Mouse (Mus musculus): Measurements from ENCODE around the gene Itpk1. TPM values are rescaled to one million over a fixed set of nuclear protein-coding genes. Genes with fewer than 3 reads are reported as not detected.

Gene Itpk1
- polyA plus RNA-seq, 1 experiment from 2014 or later = 8.4 TPM

DNA sequence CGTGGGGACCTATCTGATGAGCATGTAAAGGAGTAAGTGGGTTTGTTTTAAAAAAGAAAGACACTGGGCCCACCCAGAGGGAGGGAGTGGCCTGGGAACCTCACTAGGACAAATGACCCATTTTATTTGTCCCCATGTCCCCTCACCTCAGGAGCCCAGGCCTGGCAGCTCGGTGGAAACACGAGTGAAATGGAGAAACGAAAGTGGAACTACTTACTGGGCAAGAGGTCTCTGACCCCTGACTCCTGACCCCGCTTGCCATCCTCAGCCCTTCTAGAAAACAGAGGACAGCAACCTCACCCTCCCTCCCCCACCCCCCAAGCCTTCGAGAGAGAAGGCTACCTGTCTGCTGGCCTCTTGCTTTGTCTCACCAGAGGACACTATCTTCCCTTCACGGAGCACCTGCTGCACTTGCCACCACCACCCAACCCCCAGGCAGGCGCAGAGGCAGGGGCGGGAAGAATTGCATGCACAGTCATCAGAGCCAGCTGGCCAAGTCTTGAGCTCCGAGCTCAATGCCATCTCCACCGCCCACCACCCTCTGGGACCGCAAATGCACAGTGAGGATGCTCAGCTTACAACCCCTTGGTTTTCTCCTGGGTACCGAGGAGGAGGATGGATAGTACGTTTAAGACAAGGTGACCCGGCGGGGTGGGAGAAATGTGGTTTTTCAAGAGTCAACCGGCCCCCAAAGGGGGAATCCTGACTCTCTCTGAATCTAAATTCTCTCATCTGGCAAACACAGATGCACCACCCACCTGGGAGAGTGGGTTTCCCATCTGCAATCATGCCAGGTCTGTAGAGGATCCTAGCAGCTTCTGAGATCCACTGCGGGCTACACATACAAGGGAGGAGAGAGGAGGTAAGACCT lies 9.1 kb downstream of the Itpk1 start:
- Histone ChIP-seq H3K4me2 (ENCODE audit: low read depth, low read length) (no peak overlapping the region), H3K4me3 (ENCODE audit: low read depth, low read length) (no peak overlapping the region), H3K27me3 (ENCODE audit: control insufficient read depth, insufficient read depth, low read length) (no peaks in the 10 kb centered on the region), H3K36me3 (replicated peaks; ENCODE audit: control insufficient read depth, insufficient read depth, low read depth, low read length) (no peaks in the 10 kb centered on the region), H3K27ac (replicated peaks; ENCODE audit: low read depth, low read length) (no peak overlapping the region), H3K9me3 (replicated peaks; ENCODE audit: control insufficient read depth, low read length) (no peaks in the 10 kb centered on the region), H3K9ac (replicated peaks; ENCODE audit: low read length) (no peak overlapping the region), H3K4me1 (ENCODE audit: control insufficient read depth, insufficient read depth, low read length) (peaks cover 2% of the 10 kb centered on the region)
- 53% methylated on average over 18 of the region's 18 CpGs for WGBS
- no peak for ATAC-seq (replicated peaks; ENCODE audit: insufficient number of reproducible peaks, low FRiP score, low TSS enrichment, low read depth)
- no peak for DNase-seq (ENCODE audit: low spot score)

DNA sequence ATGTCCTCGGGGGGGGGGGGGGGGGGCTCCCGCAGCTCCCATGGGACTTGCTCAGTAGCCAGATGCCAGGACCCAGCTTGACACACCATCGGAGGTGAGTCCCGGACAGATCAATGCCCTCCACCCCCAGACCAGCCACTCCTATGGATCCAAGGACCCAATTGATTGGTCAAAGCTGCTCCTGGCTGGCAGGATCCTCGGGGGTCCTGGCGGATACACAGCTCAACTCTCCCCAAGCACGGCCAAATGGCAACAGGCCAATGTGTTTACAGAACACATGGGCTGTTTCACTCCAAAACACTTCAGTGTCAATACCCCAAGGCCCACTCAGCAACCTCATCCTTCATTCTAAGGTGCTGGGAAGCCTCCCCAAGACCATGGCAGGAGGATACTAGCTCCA lies 13.0 kb downstream of the Itpk1 start:
- DNase-seq (ENCODE audit: low spot score) = no peak
- H3K4me3 ChIP-seq (ENCODE audit: low read depth, low read length) = no peak overlapping the region
- H3K27me3 ChIP-seq (ENCODE audit: control insufficient read depth, insufficient read depth, low read length) = no peaks in the 10 kb centered on the region
- no peak overlapping the region for H3K9ac ChIP-seq (replicated peaks; ENCODE audit: low read length)
- H3K4me2 ChIP-seq (ENCODE audit: low read depth, low read length) = no peak overlapping the region
- H3K27ac ChIP-seq (replicated peaks; ENCODE audit: low read depth, low read length) = no peak overlapping the region
- no peak for ATAC-seq (replicated peaks; ENCODE audit: insufficient number of reproducible peaks, low FRiP score, low TSS enrichment, low read depth)
- WGBS = 84% methylated on average over 7 of the region's 7 CpGs
- H3K4me1 ChIP-seq (ENCODE audit: control insufficient read depth, insufficient read depth, low read length) = no peaks in the 10 kb centered on the region
- H3K36me3 ChIP-seq (replicated peaks; ENCODE audit: control insufficient read depth, insufficient read depth, low read depth, low read length) = no peaks in the 10 kb centered on the region
- H3K9me3 ChIP-seq (replicated peaks; ENCODE audit: control insufficient read depth, low read length) = no peaks in the 10 kb centered on the region

DNA sequence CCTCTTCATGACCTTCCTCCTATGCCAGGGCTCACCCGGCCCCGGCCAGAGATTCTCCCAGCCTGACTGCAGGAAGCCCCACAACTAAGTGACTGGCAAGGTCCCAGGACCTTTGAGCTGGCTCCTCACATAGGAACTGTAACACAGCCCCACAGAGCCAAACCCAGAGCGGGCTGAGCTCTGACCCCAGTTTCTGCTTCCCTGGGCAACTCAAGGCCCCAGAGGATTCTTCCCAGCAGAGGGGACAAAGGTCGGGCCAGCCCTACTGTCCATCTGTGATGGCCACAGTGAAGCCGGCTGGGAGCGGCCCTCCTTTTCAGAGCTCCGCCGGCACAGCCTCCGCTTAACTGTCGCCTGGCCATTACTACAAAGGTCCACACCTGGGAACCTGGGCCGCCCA lies 13.6 kb downstream of the Itpk1 start:
- WGBS = 39% methylated on average over 11 of the region's 11 CpGs
- ATAC-seq (replicated peaks; ENCODE audit: insufficient number of reproducible peaks, low FRiP score, low TSS enrichment, low read depth) (no peak), DNase-seq (ENCODE audit: low spot score) (no peak)
- H3K36me3 ChIP-seq (replicated peaks; ENCODE audit: control insufficient read depth, insufficient read depth, low read depth, low read length) = no peaks in the 10 kb centered on the region
- no peak overlapping the region for H3K4me3 ChIP-seq (ENCODE audit: low read depth, low read length)
- H3K27me3 ChIP-seq (ENCODE audit: control insufficient read depth, insufficient read depth, low read length) = no peaks in the 10 kb centered on the region
- H3K4me1 ChIP-seq (ENCODE audit: control insufficient read depth, insufficient read depth, low read length) = no peaks in the 10 kb centered on the region
- H3K9me3 ChIP-seq (replicated peaks; ENCODE audit: control insufficient read depth, low read length) = no peaks in the 10 kb centered on the region
- H3K27ac ChIP-seq (replicated peaks; ENCODE audit: low read depth, low read length) = no peak overlapping the region
- no peak overlapping the region for H3K9ac ChIP-seq (replicated peaks; ENCODE audit: low read length)
- no peak overlapping the region for H3K4me2 ChIP-seq (ENCODE audit: low read depth, low read length)

DNA sequence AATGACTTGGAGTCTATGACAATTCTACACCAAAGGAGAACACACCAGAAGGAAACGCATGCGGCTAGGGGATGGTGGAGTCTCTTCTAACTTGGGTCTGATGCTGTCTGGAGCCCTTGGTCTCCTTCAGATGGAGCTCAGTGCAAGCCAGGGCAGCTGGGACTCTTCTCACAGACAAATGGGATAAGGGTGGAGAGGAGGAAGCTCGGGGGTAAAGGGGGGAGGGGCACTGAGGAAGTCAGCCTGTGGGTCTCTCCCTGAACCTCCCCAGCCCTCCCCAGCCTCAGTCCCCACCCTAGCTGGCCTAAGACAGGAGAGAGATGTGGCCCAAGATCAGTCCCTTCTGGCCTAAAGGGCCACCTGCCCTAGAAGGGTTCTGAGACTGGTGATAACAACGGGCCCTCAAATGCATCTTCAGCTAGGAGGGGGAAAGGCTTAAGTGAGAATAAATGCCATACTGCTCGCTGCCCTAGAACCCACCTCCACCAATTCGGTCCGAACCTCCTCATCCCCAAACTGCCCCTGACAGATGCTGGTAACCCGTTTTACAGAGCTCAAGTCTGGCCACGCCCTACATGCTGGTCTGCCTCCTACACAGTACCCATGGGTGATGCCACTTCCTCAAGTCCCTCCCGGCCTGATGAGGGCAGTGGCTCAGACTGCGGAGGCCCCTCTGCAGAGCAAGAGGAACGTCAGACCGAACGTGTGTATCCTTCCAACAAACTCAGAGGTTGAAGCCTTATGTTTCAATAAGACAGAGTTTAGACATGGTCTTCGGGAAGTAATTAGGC lies 14.8 kb downstream of the Itpk1 start:
- Histone ChIP-seq H3K9me3 (replicated peaks; ENCODE audit: control insufficient read depth, low read length) (no peaks in the 10 kb centered on the region), H3K36me3 (replicated peaks; ENCODE audit: control insufficient read depth, insufficient read depth, low read depth, low read length) (no peaks in the 10 kb centered on the region), H3K9ac (replicated peaks; ENCODE audit: low read length) (no peak overlapping the region), H3K4me1 (ENCODE audit: control insufficient read depth, insufficient read depth, low read length) (no peaks in the 10 kb centered on the region; the same call in 1 of the 2 replicates), H3K27ac (replicated peaks; ENCODE audit: low read depth, low read length) (no peak overlapping the region), H3K4me2 (ENCODE audit: low read depth, low read length) (no peak overlapping the region), H3K27me3 (ENCODE audit: control insufficient read depth, insufficient read depth, low read length) (no peaks in the 10 kb centered on the region), H3K4me3 (ENCODE audit: low read depth, low read length) (no peak overlapping the region)
- WGBS = 86% methylated on average over 15 of the region's 15 CpGs
- DNase-seq (ENCODE audit: low spot score) = no peak
- no peak for ATAC-seq (replicated peaks; ENCODE audit: insufficient number of reproducible peaks, low FRiP score, low TSS enrichment, low read depth)

DNA sequence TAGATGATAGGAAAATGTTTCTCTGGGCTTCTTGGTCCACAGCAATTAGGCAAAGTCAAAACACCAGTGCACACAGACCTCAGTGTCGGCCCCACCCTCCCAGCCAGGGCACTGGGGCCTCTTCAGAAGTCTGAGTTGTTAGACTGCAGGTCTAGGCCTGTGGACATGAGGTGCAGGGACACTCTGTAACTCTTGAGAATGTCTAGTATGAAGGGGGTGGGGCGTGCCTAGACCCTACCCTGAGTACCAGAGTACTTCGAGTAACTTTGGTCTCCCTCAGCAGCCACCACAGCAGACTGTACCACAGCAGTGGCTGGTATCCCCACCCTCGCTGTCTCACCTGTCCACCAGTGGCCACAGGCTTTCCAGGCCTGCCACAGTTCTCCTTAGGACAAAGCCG lies 18.4 kb downstream of the Itpk1 start:
- ATAC-seq (replicated peaks; ENCODE audit: insufficient number of reproducible peaks, low FRiP score, low TSS enrichment, low read depth) (no peak), DNase-seq (ENCODE audit: low spot score) (no peak)
- H3K9me3 ChIP-seq (replicated peaks; ENCODE audit: control insufficient read depth, low read length) = no peaks in the 10 kb centered on the region
- no peaks in the 10 kb centered on the region; the same call in 1 of the 2 replicates for H3K4me1 ChIP-seq (ENCODE audit: control insufficient read depth, insufficient read depth, low read length)
- 89% methylated on average over 5 of the region's 5 CpGs for WGBS
- H3K9ac ChIP-seq (replicated peaks; ENCODE audit: low read length) = no peak overlapping the region
- H3K4me2 ChIP-seq (ENCODE audit: low read depth, low read length) = no peak overlapping the region
- no peak overlapping the region for H3K4me3 ChIP-seq (ENCODE audit: low read depth, low read length)
- no peaks in the 10 kb centered on the region for H3K27me3 ChIP-seq (ENCODE audit: control insufficient read depth, insufficient read depth, low read length)
- H3K36me3 ChIP-seq (replicated peaks; ENCODE audit: control insufficient read depth, insufficient read depth, low read depth, low read length) = no peaks in the 10 kb centered on the region
- H3K27ac ChIP-seq (replicated peaks; ENCODE audit: low read depth, low read length) = no peak overlapping the region

DNA sequence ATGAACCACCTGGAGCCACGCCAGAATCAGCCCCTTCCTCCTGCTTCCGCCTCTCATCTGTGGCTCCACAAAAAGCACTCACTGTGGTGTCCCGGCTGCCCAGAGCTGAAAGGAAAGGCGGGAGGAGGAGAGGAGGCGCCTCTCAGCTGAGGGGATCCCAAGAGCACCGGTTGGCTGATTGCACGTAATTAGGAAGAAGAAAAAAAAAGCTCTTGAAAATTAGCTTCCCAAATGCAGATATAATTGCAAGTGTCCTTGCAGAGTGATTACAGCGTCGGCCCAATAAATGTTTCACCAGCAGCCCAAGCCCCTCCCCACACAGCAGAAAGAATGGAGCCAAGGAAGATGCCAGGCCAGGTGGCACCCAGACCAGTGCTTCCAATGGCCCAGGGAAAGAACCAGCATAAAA lies 19.2 kb downstream of the Itpk1 start:
- Histone ChIP-seq H3K36me3 (replicated peaks; ENCODE audit: control insufficient read depth, insufficient read depth, low read depth, low read length) (no peaks in the 10 kb centered on the region), H3K9me3 (replicated peaks; ENCODE audit: control insufficient read depth, low read length) (no peaks in the 10 kb centered on the region), H3K4me2 (ENCODE audit: low read depth, low read length) (no peak overlapping the region), H3K4me1 (ENCODE audit: control insufficient read depth, insufficient read depth, low read length) (no peaks in the 10 kb centered on the region; the same call in 1 of the 2 replicates), H3K4me3 (ENCODE audit: low read depth, low read length) (no peak overlapping the region), H3K27ac (replicated peaks; ENCODE audit: low read depth, low read length) (no peak overlapping the region), H3K27me3 (ENCODE audit: control insufficient read depth, insufficient read depth, low read length) (no peaks in the 10 kb centered on the region), H3K9ac (replicated peaks; ENCODE audit: low read length) (no peak overlapping the region)
- WGBS = 44% methylated on average over 9 of the region's 9 CpGs
- no peak for ATAC-seq (replicated peaks; ENCODE audit: insufficient number of reproducible peaks, low FRiP score, low TSS enrichment, low read depth)
- DNase-seq (ENCODE audit: low spot score) = no peak

DNA sequence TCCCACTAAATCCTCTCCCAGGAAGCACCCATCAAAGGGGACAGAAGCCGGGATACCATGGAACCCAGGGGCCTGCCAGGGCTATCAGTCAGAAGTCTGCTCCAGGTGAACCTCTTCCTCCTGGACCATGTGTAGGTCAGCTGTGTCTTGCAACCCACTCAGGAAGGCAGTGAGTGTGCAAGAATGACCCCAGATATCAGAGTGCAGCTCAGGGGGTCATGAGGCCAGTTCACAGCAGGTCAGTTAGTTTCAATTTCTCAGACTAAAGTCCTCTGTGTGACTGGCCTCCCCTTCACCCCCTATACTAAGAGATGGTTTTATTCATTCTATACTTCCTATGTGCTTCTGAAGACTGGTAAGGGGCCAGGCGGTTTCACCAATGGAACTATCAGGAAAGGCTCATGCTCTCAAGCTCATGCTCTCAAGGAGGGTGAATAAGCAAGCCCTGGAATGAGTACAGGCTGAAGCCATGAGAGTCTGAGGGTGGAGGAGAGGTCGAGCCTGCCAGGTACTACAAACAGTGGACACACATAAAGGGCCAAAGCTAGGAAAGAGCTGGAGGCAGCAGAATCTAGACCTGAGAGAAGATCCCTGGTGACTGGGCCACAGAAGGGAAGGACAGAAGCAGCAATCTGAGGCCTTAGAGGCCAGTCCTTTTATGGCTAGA lies 19.9 kb downstream of the Itpk1 start:
- H3K27ac ChIP-seq (replicated peaks; ENCODE audit: low read depth, low read length) = no peak overlapping the region
- DNase-seq (ENCODE audit: low spot score) (no peak), ATAC-seq (replicated peaks; ENCODE audit: insufficient number of reproducible peaks, low FRiP score, low TSS enrichment, low read depth) (no peak)
- H3K4me2 ChIP-seq (ENCODE audit: low read depth, low read length) = no peak overlapping the region
- 73% methylated on average over 3 of the region's 3 CpGs for WGBS
- H3K4me3 ChIP-seq (ENCODE audit: low read depth, low read length) = no peak overlapping the region
- no peaks in the 10 kb centered on the region for H3K9me3 ChIP-seq (replicated peaks; ENCODE audit: control insufficient read depth, low read length)
- H3K9ac ChIP-seq (replicated peaks; ENCODE audit: low read length) = no peak overlapping the region
- H3K4me1 ChIP-seq (ENCODE audit: control insufficient read depth, insufficient read depth, low read length) = no peaks in the 10 kb centered on the region; the same call in 1 of the 2 replicates
- H3K36me3 ChIP-seq (replicated peaks; ENCODE audit: control insufficient read depth, insufficient read depth, low read depth, low read length) = no peaks in the 10 kb centered on the region
- no peaks in the 10 kb centered on the region for H3K27me3 ChIP-seq (ENCODE audit: control insufficient read depth, insufficient read depth, low read length)

Measured in embryonic facial prominence, embryonic 11.5 days (tissue).